In the genomic region with DNA sequence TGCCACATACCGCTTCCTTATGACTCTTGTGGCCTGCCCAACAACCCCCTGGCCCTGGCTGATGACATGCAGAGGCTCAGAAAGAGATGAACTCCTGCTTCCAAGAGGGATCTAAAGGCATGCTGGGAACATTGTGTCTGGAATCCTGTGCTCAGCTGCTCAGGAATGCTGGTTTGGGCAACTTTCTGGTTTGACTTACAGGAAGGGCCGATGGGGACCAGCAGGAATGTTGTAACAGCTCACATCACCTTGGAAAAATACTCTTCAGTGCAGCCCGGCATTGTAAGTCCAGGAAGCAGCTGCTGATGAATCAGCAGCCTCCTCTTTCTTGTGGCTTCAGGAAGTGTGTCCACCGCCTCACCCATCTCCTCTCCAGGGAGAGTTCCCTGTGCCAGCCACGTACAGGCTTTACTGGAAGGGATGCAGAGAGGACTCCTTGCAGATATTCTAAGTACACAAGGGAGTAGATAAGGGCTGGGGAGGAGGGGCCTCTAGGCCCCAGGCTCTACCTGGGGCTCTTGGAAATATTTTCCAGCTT, we compare ENCODE assay signal across 10 mouse cellular contexts.
DNase-seq lines count a peak whose midpoint lies in the region; ATAC-seq and TF ChIP-seq lines count a peak whose summit lies in the region.
"Had no signal": no experiment of that assay in that cellular context is flagged by ENCODE, and none has a peak within 500 bp of the region (broad histone marks: within the 10 kb centered on the region; RNA-seq: fewer than 3 reads in every experiment).

No protein-coding gene starts in this region.

- no peak overlapping the region for H3K4me3 ChIP-seq in embryonic facial prominence, embryonic 14.5 days (ENCODE audit: low read depth, low read length)
- H3K4me3 ChIP-seq in intestine, embryonic 14.5 days (ENCODE audit: low read depth, low read length): no peak overlapping the region
- H3K4me3 ChIP-seq in layer of hippocampus, adult 2 months: no peak overlapping the region
- no peak overlapping the region for H3K4me3 ChIP-seq in forebrain, embryonic 11.5 days (ENCODE audit: low read depth, low read length)
- H3K4me3 ChIP-seq: liver, embryonic 13.5 days had no signal

- ATAC-seq in embryonic facial prominence, embryonic 14.5 days (ENCODE audit: low read depth): no peak; the same call in 1 of the 2 replicates
- ATAC-seq in intestine, embryonic 14.5 days (replicated peaks; ENCODE audit: low FRiP score, low TSS enrichment, low read depth): peak; percentile 32; the same call in 1 of the 2 replicates
- ATAC-seq in forebrain, embryonic 11.5 days (replicated peaks; ENCODE audit: low FRiP score): no peak

- H3K36me3 ChIP-seq in embryonic facial prominence, embryonic 14.5 days (ENCODE audit: control insufficient read depth, insufficient read depth, low read length): no peaks in the 10 kb centered on the region
- H3K36me3 ChIP-seq in intestine, embryonic 14.5 days (ENCODE audit: control insufficient read depth, insufficient read depth, low read length): no peaks in the 10 kb centered on the region
- H3K36me3 ChIP-seq in forebrain, embryonic 11.5 days (ENCODE audit: control insufficient read depth, insufficient read depth, low read length): no peaks in the 10 kb centered on the region
- H3K36me3 ChIP-seq: liver, embryonic 13.5 days had no signal

- H3K4me2 ChIP-seq in embryonic facial prominence, embryonic 14.5 days (ENCODE audit: low read depth, low read length): no peak overlapping the region
- no peak overlapping the region for H3K4me2 ChIP-seq in intestine, embryonic 14.5 days (ENCODE audit: low read length)
- no peak overlapping the region for H3K4me2 ChIP-seq in forebrain, embryonic 11.5 days (ENCODE audit: low read depth, low read length, severe bottlenecking)
- H3K4me2 ChIP-seq: liver, embryonic 13.5 days had no signal

- H3K27me3 ChIP-seq in embryonic facial prominence, embryonic 14.5 days (replicated peaks; ENCODE audit: control insufficient read depth, insufficient read depth, low read length): no peaks in the 10 kb centered on the region
- no peaks in the 10 kb centered on the region for H3K27me3 ChIP-seq in intestine, embryonic 14.5 days (replicated peaks; ENCODE audit: control insufficient read depth, insufficient read depth, low read length)
- H3K27me3 ChIP-seq in forebrain, embryonic 11.5 days (ENCODE audit: control insufficient read depth, insufficient read depth, low read length): no peaks in the 10 kb centered on the region

- H3K4me1 ChIP-seq in embryonic facial prominence, embryonic 14.5 days (ENCODE audit: control insufficient read depth, insufficient read depth, low read length): peaks cover 39% of the 10 kb centered on the region
- H3K4me1 ChIP-seq in intestine, embryonic 14.5 days (replicated peaks; ENCODE audit: control insufficient read depth, insufficient read depth, low read length): peaks cover 23% of the 10 kb centered on the region
- peaks cover 7% of the 10 kb centered on the region; the same call in 1 of the 2 replicates for H3K4me1 ChIP-seq in forebrain, embryonic 11.5 days (replicated peaks; ENCODE audit: control insufficient read depth, insufficient read depth, low read length)

- TF ChIP-seq CTCF in layer of hippocampus, adult 2 months (conservative IDR thresholded peaks at IDR 0.05): no peak

- DNase-seq in embryo, embryonic 10 days (ENCODE audit: low spot score): peak; percentile 47
- no peak for DNase-seq in embryo, embryonic 9.5 days (ENCODE audit: extremely low spot score)
- DNase-seq in embryonic facial prominence, embryonic 14.5 days (ENCODE audit: low spot score): peak; percentile 67
- DNase-seq in intestine, embryonic 14.5 days (ENCODE audit: low spot score): peak; percentile 60
- DNase-seq in lung, postnatal 36 days: peak; percentile 42
- DNase-seq in layer of hippocampus, adult 2 months (ENCODE audit: low spot score in 2 of 2): no peak
- DNase-seq in forebrain, embryonic 11.5 days (ENCODE audit: low spot score): no peak
- no peak for DNase-seq in cerebellum, postnatal 10 days
- DNase-seq: cerebellum, adult 9-11 months; liver, embryonic 13.5 days had no signal

- WGBS in embryonic facial prominence, embryonic 14.5 days: 36% methylated on average over 5 of the region's 5 CpGs
- 22% methylated on average over 5 of the region's 5 CpGs for WGBS in intestine, embryonic 14.5 days
- WGBS in forebrain, embryonic 11.5 days: 76% methylated on average over 5 of the region's 5 CpGs

- no peak overlapping the region for H3K9ac ChIP-seq in embryonic facial prominence, embryonic 14.5 days (ENCODE audit: low read depth, low read length)
- H3K9ac ChIP-seq in intestine, embryonic 14.5 days (ENCODE audit: low read length): no peak overlapping the region
- no peak overlapping the region for H3K9ac ChIP-seq in forebrain, embryonic 11.5 days (ENCODE audit: low read length)
- H3K9ac ChIP-seq: liver, embryonic 13.5 days had no signal

- no peaks in the 10 kb centered on the region for H3K9me3 ChIP-seq in embryonic facial prominence, embryonic 14.5 days (ENCODE audit: control insufficient read depth, low read length)
- H3K9me3 ChIP-seq in intestine, embryonic 14.5 days (ENCODE audit: control insufficient read depth, low read length): no peaks in the 10 kb centered on the region
- H3K9me3 ChIP-seq in forebrain, embryonic 11.5 days (ENCODE audit: control insufficient read depth, low read length): no peaks in the 10 kb centered on the region
- H3K9me3 ChIP-seq: liver, embryonic 13.5 days had no signal

- H3K27ac ChIP-seq in embryonic facial prominence, embryonic 14.5 days (replicated peaks; ENCODE audit: low read depth, low read length): peak overlapping the region; percentile 65
- peak overlapping the region; percentile 65; the same call in 1 of the 2 replicates for H3K27ac ChIP-seq in intestine, embryonic 14.5 days (ENCODE audit: low read depth)
- no peak overlapping the region for H3K27ac ChIP-seq in layer of hippocampus, adult 2 months
- no peak overlapping the region for H3K27ac ChIP-seq in forebrain, embryonic 11.5 days (ENCODE audit: low read depth, low read length)
- H3K27ac ChIP-seq: liver, embryonic 13.5 days had no signal

Comparison
In these comparisons a context has a peak if more than half of its experiments do, and no peak if none do; other contexts are left out.
1. DNase-seq: peak in embryo, embryonic 10 days (single experiment), embryonic facial prominence, embryonic 14.5 days (single experiment), intestine, embryonic 14.5 days (single experiment) and lung, postnatal 36 days (single experiment); none in embryo, embryonic 9.5 days (single experiment), layer of hippocampus, adult 2 months (0 of 2), forebrain, embryonic 11.5 days (single experiment) and cerebellum, postnatal 10 days (0 of 2).
2. H3K27ac ChIP-seq: peak in embryonic facial prominence, embryonic 14.5 days (single experiment) and intestine, embryonic 14.5 days (single experiment); none in layer of hippocampus, adult 2 months (single experiment) and forebrain, embryonic 11.5 days (single experiment).